Mouse (Mus musculus) lung, postnatal 0 days (tissue): ENCODE measurements around the gene Rasgef1a. TPM values are rescaled to one million over a fixed set of nuclear protein-coding genes. Genes with fewer than 3 reads are reported as not detected.

ENCODE experiments used
- ATAC-seq: fragments of 200-750 bp; cut with Nextera tagmentation; 2 replicates; pipeline ENCODE4 v1.8.0; 2017; ENCODE audit warnings: moderate library complexity
- DNase-seq: peaks from one replicate; pipeline ENCODE4 v3.0.0-alpha.2; 2016; ENCODE audit warnings: low spot score
- H3K27ac ChIP-seq: fragments of 300-500 bp; sonication (generic); 2 replicates; pipeline ENCODE4 v1.5.1; 2014; ENCODE audit warnings: antibody characterized with exemption, mild to moderate bottlenecking, low read length, mixed read lengths
- H3K27me3 ChIP-seq: fragments of 300-500 bp; sonication (generic); replicated peaks from 2 replicates; pipeline ENCODE4 v1.6.1; 2014; ENCODE audit warnings: low read length, mixed read lengths; ENCODE audit not compliant: insufficient read depth
- H3K36me3 ChIP-seq: fragments of 300-500 bp; sonication (generic); 2 replicates; pipeline ENCODE4 v1.6.1; 2014; ENCODE audit warnings: low read length, mixed read lengths; ENCODE audit not compliant: insufficient read depth
- H3K4me1 ChIP-seq: fragments of 300-500 bp; sonication (generic); 2 replicates; pipeline ENCODE4 v1.6.1; 2014; ENCODE audit warnings: antibody characterized with exemption, low read depth, low read length, mixed read lengths; ENCODE audit not compliant: insufficient read depth
- H3K4me2 ChIP-seq: fragments of 300-500 bp; sonication (generic); replicated peaks from 2 replicates; pipeline ENCODE4 v1.6.1; 2014; ENCODE audit warnings: low read depth, mild to moderate bottlenecking, low read length, moderate library complexity, mixed read lengths
- H3K4me3 ChIP-seq: fragments of 300-500 bp; sonication (generic); 2 replicates; pipeline ENCODE4 v1.5.1; 2014; ENCODE audit warnings: low read depth, low read length
- H3K9ac ChIP-seq: fragments of 300-500 bp; sonication (generic); replicated peaks from 2 replicates; pipeline ENCODE4 v1.6.1; 2014; ENCODE audit warnings: low read depth, mild to moderate bottlenecking
- H3K9me3 ChIP-seq: fragments of 300-500 bp; sonication (generic); 2 replicates; pipeline ENCODE4 v1.6.1; 2016; ENCODE audit warnings: low read length, mixed read lengths
- CTCF ChIP-seq: IDR thresholded peaks from 2 replicates; pipeline ENCODE4 v1.5.1; 2016; ENCODE audit warnings: antibody characterized with exemption, mild to moderate bottlenecking
- EP300 ChIP-seq: IDR thresholded peaks from 2 replicates; pipeline ENCODE4 v1.6.1; 2016; ENCODE audit warnings: antibody characterized with exemption, mild to moderate bottlenecking, control low read depth
- WGBS: fragments of 180-500 bp; shearing (Covaris S2); extraction: QIAGEN DNeasy Blood & Tissue Kit; methylation state at CpG from one replicate; pipeline ENCODE4 v1.1.7; 2014; 5-methylcytosine and 5-hydroxymethylcytosine counted together
- polyA plus RNA-seq: library from polyadenylated mRNA; unstranded; fragments of >200 nt; fragmentation: Nextera tagmentation; extraction: Ambion mirVana; gene quantifications from 2 replicates; pipeline ENCODE4 v1.2.1, GENCODE M21; 2015

The Rasgef1a gene
- polyA plus RNA-seq, 1 experiment from 2014 or later: 26.3 TPM

- Histone ChIP-seq H3K4me3 (no peak overlapping the region), H3K9ac (no peak overlapping the region; the same call in 1 of the 2 replicates), H3K9me3 (no peaks in the 10 kb centered on the region), H3K36me3 (no peaks in the 10 kb centered on the region), H3K4me2 (peak overlapping the region; percentile 87), H3K4me1 (peaks cover 20% of the 10 kb centered on the region), H3K27me3 (no peaks in the 10 kb centered on the region), H3K27ac (peak overlapping the region; percentile 92; the same call in 1 of the 2 replicates)
- WGBS: 14% methylated on average over 7 of the region's 7 CpGs
- peak; percentile 80 for TF ChIP-seq CTCF
- no peak for TF ChIP-seq EP300
- DNase-seq (peak; percentile 78), ATAC-seq (no peak)
Measured at GRCm38 (mm10) chr6:118064968-118065530, 53.8 kb downstream of the Rasgef1a start.

DNA sequence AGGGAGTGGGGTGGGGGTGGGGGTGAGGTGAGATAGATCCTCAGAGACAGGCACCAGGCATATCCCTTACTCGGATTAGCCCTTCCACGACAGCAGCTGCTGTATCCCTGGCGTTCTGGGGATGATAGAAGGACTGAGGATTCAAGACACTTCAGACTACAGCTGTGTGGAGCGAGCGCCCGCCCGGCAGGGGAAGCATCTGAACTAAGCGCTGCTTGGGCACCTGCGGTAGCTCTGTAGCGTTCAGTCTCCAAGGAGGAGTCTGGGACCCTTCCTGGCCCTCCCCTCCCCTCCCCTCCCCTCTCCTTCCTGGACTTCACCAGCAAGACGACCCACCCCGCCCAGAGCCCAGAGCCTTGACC lies 54.6 kb downstream of the Rasgef1a start:
- 0% methylated on average over 10 of the region's 12 CpGs for WGBS
- Histone ChIP-seq H3K4me3 (peak overlapping the region; percentile 52), H3K9me3 (no peaks in the 10 kb centered on the region), H3K27ac (peak overlapping the region; percentile 92), H3K27me3 (no peaks in the 10 kb centered on the region), H3K4me2 (peak overlapping the region; percentile 87), H3K36me3 (no peaks in the 10 kb centered on the region), H3K9ac (peak overlapping the region; percentile 52), H3K4me1 (peaks cover 25% of the 10 kb centered on the region)
- TF ChIP-seq EP300: no peak
- no peak for TF ChIP-seq CTCF
- ATAC-seq (no peak; the same call in 1 of the 2 replicates), DNase-seq (no peak)

DNA sequence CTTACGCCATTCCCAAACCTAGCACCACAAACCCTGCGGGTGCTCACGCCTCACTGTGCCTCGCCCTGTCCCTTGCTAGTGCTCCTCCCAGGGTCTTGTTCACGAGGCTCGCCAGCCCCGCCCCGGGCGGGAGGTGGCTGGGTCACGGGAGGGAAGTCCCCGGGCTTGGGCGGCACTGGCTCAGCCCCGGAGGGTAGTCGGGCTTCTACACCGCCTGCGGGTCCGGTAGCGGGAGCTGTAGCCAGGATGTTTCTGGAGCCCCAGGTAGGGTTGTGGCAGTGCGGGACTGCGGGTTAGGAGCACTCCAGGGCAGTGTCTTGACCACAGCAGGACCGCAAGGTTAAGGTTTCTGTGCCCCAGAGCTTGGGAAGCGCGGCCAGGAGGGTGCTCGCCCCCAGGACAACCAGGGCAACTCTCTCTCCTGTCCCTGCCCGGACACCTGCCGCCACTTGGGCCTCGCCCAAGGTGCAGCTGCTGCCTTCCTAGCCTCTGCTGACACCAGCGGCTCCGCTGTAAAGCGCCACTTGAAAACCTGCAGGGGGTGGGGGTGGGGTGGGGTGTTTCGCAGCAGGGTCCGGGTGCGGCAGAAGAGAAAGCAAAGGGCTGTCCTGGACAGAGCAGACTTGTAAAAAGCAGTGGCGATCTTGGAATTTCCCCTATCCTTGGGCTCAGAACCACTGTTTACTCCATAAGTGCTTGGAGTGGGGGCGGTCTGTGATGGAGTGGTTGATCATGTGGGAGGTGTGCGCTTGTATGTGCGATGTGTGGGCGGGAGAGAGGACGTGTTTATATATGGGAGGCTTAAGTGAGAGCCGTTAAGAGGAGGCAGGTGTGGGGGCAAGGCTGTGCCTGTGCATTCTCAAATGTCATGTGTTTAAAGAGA lies 55.2 kb downstream of the Rasgef1a start:
- DNase-seq: peak; percentile 89
- Histone ChIP-seq H3K36me3 (no peaks in the 10 kb centered on the region), H3K4me1 (peaks cover 25% of the 10 kb centered on the region), H3K4me3 (peak overlapping the region; percentile 52), H3K9ac (peak overlapping the region; percentile 52), H3K27ac (peak overlapping the region; percentile 92), H3K4me2 (peak overlapping the region; percentile 87), H3K9me3 (no peaks in the 10 kb centered on the region), H3K27me3 (no peaks in the 10 kb centered on the region)
- WGBS: 2% methylated on average over 37 of the region's 40 CpGs
- peak; percentile 92 for ATAC-seq
- 0 out of 2 replicates have a peak, but pooled peaks have one; percentile 50 for TF ChIP-seq EP300
- no peak for TF ChIP-seq CTCF

DNA sequence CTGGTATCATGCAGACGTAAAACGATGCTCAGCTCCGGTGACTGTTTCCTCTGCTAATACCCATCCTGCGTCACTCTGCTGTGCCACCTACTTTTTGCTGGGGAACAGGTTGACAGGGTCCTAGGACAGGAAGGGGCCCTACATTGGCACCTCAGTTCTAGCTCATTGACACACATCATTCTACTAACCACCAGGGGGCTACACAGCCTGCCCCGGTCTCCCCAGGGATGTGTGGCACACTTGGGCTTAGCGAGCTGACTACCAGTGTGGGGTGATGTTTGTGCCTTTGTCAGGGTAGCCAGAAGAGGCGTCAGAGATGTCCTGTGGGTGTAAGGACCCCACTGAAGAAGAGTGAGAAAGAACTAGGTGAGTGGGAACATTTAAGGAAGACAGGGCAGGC lies 56.5 kb downstream of the Rasgef1a start:
- no peaks in the 10 kb centered on the region for H3K36me3 ChIP-seq
- H3K27ac ChIP-seq: no peak overlapping the region
- ATAC-seq (no peak), DNase-seq (no peak)
- no peaks in the 10 kb centered on the region for H3K27me3 ChIP-seq
- H3K9me3 ChIP-seq: no peaks in the 10 kb centered on the region
- H3K4me1 ChIP-seq: peaks cover 25% of the 10 kb centered on the region
- peak overlapping the region; percentile 0 for H3K4me3 ChIP-seq
- H3K4me2 ChIP-seq: peak overlapping the region; percentile 87
- TF ChIP-seq CTCF: peak; percentile 72
- TF ChIP-seq EP300: no peak
- no peak overlapping the region for H3K9ac ChIP-seq
- WGBS: 61% methylated on average over 7 of the region's 7 CpGs

DNA sequence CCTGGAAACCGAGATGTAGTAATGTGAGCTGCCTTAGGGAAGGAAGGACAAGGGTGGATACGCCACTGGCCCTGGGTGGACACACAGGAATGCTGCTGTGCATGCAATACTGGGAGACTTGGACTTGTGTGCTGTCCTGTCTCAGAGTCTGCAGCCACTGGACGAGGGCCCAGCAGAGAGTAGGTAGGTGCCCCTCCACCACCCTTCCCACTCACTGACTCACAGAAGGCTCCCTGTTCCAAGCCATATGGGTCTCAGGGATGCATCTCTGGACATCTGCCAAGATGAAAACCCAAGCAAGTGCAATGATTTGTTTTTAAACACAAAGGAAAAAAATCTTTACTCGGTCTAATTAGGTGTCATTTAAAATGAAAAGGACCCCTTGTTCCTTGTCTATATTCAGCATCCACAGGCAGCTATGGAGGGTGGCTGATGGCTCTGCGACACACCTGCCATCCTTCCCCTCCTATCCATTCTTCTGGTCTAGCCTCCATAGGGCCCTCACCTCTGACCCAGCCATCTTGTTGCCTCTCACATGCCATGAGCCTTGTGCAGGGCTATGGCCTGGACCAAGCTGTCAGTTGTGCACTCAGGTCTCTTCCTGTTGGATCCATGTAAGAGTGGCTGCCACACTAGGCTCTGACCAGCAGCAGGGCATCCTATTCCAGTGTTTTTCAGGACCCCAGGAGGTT lies 59.2 kb downstream of the Rasgef1a start:
- H3K4me3 ChIP-seq: no peak overlapping the region
- 38% methylated on average over 5 of the region's 5 CpGs for WGBS
- ATAC-seq: no peak

GRCm38 (mm10) chr6:118071013-118071350 lies 59.7 kb downstream of the Rasgef1a start:
- DNase-seq (no peak), ATAC-seq (no peak)
- WGBS: 94% methylated on average over 4 of the region's 4 CpGs
- no peak overlapping the region for H3K4me2 ChIP-seq
- TF ChIP-seq CTCF (no peak), EP300 (no peak)
- no peaks in the 10 kb centered on the region for H3K27me3 ChIP-seq
- no peaks in the 10 kb centered on the region for H3K36me3 ChIP-seq
- H3K4me1 ChIP-seq: peaks cover 18% of the 10 kb centered on the region; the same call in 1 of the 2 replicates
- no peak overlapping the region for H3K4me3 ChIP-seq
- no peaks in the 10 kb centered on the region for H3K9me3 ChIP-seq
- H3K27ac ChIP-seq: no peak overlapping the region
- H3K9ac ChIP-seq: no peak overlapping the region

More for the DNA sequence above, 59.2 kb downstream of the Rasgef1a start:
- no peaks in the 10 kb centered on the region for H3K9me3 ChIP-seq
- H3K36me3 ChIP-seq: no peaks in the 10 kb centered on the region
- H3K27me3 ChIP-seq: no peaks in the 10 kb centered on the region
- peak overlapping the region; percentile 5; the same call in 1 of the 2 replicates for H3K27ac ChIP-seq
- no peak overlapping the region for H3K4me2 ChIP-seq
- peak; percentile 35 for DNase-seq
- H3K4me1 ChIP-seq: peaks cover 21% of the 10 kb centered on the region
- H3K9ac ChIP-seq: no peak overlapping the region
- no peak for TF ChIP-seq CTCF
- no peak for TF ChIP-seq EP300
